Mouse (Mus musculus) embryonic facial prominence, embryonic 13.5 days (tissue): ENCODE measurements around the gene Pced1b. TPM values are rescaled to one million over a fixed set of nuclear protein-coding genes. Genes with fewer than 3 reads are reported as not detected.
"Not testable (repeated sequence)": the region's sequence is repeated elsewhere in the genome, so short reads cannot be mapped to it uniquely, and the experiment has no call there.

Experiments used
- ATAC-seq: fragments of 200-750 bp; cut with Nextera tagmentation; 2 replicates; pipeline ENCODE4 v1.8.0; 2017; ENCODE audit warnings: low read depth; ENCODE audit not compliant: insufficient number of reproducible peaks, insufficient read depth, low FRiP score, low TSS enrichment
- H3K27ac ChIP-seq: fragments of 300-500 bp; sonication (generic); 2 replicates; pipeline ENCODE4 v1.5.1; 2015; ENCODE audit warnings: moderate library complexity, mild to moderate bottlenecking, inconsistent platforms
- H3K27me3 ChIP-seq: fragments of 300-500 bp; sonication (generic); 2 replicates; pipeline ENCODE4 v1.6.1; 2015; ENCODE audit warnings: mild to moderate bottlenecking, inconsistent platforms
- H3K36me3 ChIP-seq: fragments of 300-500 bp; sonication (generic); 2 replicates; pipeline ENCODE4 v1.6.1; 2015; ENCODE audit warnings: mild to moderate bottlenecking, inconsistent platforms
- H3K4me1 ChIP-seq: fragments of 300-500 bp; sonication (generic); 2 replicates; pipeline ENCODE4 v1.6.1; 2015; ENCODE audit warnings: inconsistent platforms
- H3K4me2 ChIP-seq: fragments of 300-500 bp; sonication (generic); 2 replicates; pipeline ENCODE4 v1.6.1; 2015; ENCODE audit warnings: moderate library complexity, mild to moderate bottlenecking, inconsistent platforms
- H3K4me3 ChIP-seq: fragments of 300-500 bp; sonication (generic); 2 replicates; pipeline ENCODE4 v1.5.1; 2015; ENCODE audit warnings: mild to moderate bottlenecking, inconsistent platforms
- H3K9ac ChIP-seq: fragments of 300-500 bp; sonication (generic); 2 replicates; pipeline ENCODE4 v1.6.1; 2015; ENCODE audit warnings: mild to moderate bottlenecking, inconsistent platforms
- H3K9me3 ChIP-seq: fragments of 300-500 bp; sonication (generic); 2 replicates; pipeline ENCODE4 v1.6.1; 2016; ENCODE audit warnings: inconsistent platforms
- WGBS: fragments of 180-500 bp; shearing (Covaris S2); methylation state at CpG from one replicate; pipeline ENCODE4 v1.1.7; 2015; ENCODE audit warnings: mixed read lengths; 5-methylcytosine and 5-hydroxymethylcytosine counted together
- polyA plus RNA-seq: library from polyadenylated mRNA; unstranded; fragments of >200 nt; fragmentation: Nextera tagmentation; extraction: Ambion mirVana; gene quantifications from 2 replicates; pipeline ENCODE4 v1.2.1, GENCODE M21; 2015

Gene Pced1b
- polyA plus RNA-seq, 1 experiment from 2014 or later, result 3.3 TPM

DNA sequence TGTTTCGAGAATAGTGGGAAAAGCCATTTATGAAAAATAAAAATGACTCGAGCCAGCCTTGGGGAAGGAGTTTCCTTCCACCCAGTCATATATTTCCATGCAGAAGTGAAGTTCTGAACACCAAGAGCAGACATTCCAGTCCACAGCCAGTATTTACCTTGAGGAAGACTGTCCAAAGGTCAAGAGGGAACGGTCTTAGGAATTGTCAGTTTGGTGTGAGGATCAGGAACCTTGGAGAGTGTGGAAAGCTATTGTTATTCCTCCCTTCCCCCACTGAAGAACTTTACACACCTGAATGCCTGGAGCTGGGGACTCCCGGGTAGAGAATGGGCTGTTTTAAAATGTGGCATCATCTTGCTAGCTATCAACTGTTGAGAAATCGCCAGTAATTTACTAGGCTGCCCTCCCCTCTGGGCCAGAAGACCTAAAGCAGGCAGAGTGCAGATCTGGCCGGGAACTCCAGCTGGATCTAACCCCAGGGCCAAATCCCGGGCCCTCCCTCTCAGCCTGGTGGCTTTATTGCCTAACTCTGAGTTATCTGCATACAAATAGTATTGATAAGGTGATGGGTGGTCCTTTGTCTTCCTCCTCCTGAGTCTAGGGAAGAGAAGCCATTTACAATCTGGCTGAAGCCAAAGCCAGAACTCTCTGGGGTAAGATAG lies 129.3 kb downstream of the Pced1b start:
- 35% methylated on average over 7 of the region's 7 CpGs for WGBS
- no peak for ATAC-seq

DNA sequence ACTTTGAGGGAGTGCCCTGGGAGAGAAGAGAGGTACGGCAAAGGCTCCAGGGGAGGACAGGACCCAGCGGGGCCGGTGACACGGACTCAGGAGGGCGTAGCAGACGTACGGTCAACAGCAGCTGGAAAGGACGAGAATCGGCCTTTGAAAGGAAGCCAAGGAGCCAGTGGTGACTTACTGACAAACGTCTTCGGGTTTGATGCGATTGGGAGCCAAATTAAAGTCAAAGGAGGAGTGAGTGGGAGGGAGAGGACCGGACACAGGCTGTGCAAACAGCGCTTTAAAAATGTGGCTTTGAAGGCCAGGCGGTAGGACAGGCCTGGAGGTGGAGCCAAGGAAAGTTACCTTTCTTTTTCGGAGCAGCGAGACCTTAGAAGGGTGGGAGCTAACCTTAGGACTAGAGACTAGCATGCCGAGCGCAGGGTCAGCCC lies 129.9 kb downstream of the Pced1b start:
- no peak overlapping the region for H3K4me3 ChIP-seq
- H3K27ac ChIP-seq, result no peak overlapping the region
- H3K4me1 ChIP-seq, result peaks cover 11% of the 10 kb centered on the region
- peaks cover 16% of the 10 kb centered on the region for H3K27me3 ChIP-seq
- WGBS, result 28% methylated on average over 19 of the region's 19 CpGs
- ATAC-seq, result no peak
- H3K4me2 ChIP-seq, result peak overlapping the region; percentile 20; the same call in 1 of the 2 replicates
- H3K9ac ChIP-seq, result no peak overlapping the region
- no peaks in the 10 kb centered on the region for H3K36me3 ChIP-seq
- no peaks in the 10 kb centered on the region for H3K9me3 ChIP-seq

More for the DNA sequence above, 129.3 kb downstream of the Pced1b start:
- Histone ChIP-seq H3K4me2 (no peak overlapping the region), H3K27ac (no peak overlapping the region), H3K9ac (no peak overlapping the region), H3K36me3 (no peaks in the 10 kb centered on the region), H3K4me3 (no peak overlapping the region), H3K4me1 (peaks cover 11% of the 10 kb centered on the region), H3K27me3 (peaks cover 16% of the 10 kb centered on the region), H3K9me3 (no peaks in the 10 kb centered on the region)

GRCm38 (mm10) chr15:97378061-97378460 lies 131.2 kb downstream of the Pced1b start:
- H3K9ac ChIP-seq, result no peak overlapping the region
- 81% methylated on average over 4 of the region's 4 CpGs for WGBS
- no peak for ATAC-seq
- no peak overlapping the region for H3K4me3 ChIP-seq
- H3K4me1 ChIP-seq, result peaks cover 11% of the 10 kb centered on the region
- no peak overlapping the region for H3K4me2 ChIP-seq
- no peaks in the 10 kb centered on the region for H3K36me3 ChIP-seq
- peaks cover 16% of the 10 kb centered on the region for H3K27me3 ChIP-seq
- no peaks in the 10 kb centered on the region for H3K9me3 ChIP-seq
- no peak overlapping the region for H3K27ac ChIP-seq

- ATAC-seq, result no peak
- Histone ChIP-seq H3K4me3 (no peak overlapping the region), H3K4me2 (no peak overlapping the region), H3K4me1 (peaks cover 13% of the 10 kb centered on the region), H3K9me3 (no peaks in the 10 kb centered on the region), H3K27me3 (peaks cover 16% of the 10 kb centered on the region), H3K27ac (no peak overlapping the region), H3K9ac (no peak overlapping the region), H3K36me3 (no peaks in the 10 kb centered on the region)
- WGBS, result 76% methylated on average over 11 of the region's 12 CpGs
Measured at GRCm38 (mm10) chr15:97379489-97380304, 132.8 kb downstream of the Pced1b start.

- no peak overlapping the region for H3K4me2 ChIP-seq
- ATAC-seq, result no peak
- 0 out of 2 replicates have a peak, but pooled peaks cover under 1% of the 10 kb centered on the region for H3K27me3 ChIP-seq
- no peaks in the 10 kb centered on the region for H3K36me3 ChIP-seq
- H3K9ac ChIP-seq, result no peak overlapping the region
- WGBS, result 79% methylated on average over 3 of the region's 3 CpGs
- no peaks in the 10 kb centered on the region for H3K9me3 ChIP-seq
- H3K27ac ChIP-seq, result no peak overlapping the region
- no peak overlapping the region for H3K4me3 ChIP-seq
- peaks cover 6% of the 10 kb centered on the region for H3K4me1 ChIP-seq
Measured at GRCm38 (mm10) chr15:97382567-97382966, 135.7 kb downstream of the Pced1b start.

GRCm38 (mm10) chr15:97383523-97384141 lies 136.7 kb downstream of the Pced1b start:
- no peak overlapping the region for H3K27ac ChIP-seq

GRCm38 (mm10) chr15:97384170-97385018 lies 137.5 kb downstream of the Pced1b start:
- ATAC-seq, result no peak
- Histone ChIP-seq H3K27ac (no peak overlapping the region), H3K27me3 (no peaks in the 10 kb centered on the region), H3K36me3 (no peaks in the 10 kb centered on the region), H3K9ac (no peak overlapping the region), H3K4me1 (peaks cover 6% of the 10 kb centered on the region), H3K9me3 (no peaks in the 10 kb centered on the region), H3K4me3 (no peak overlapping the region), H3K4me2 (no peak overlapping the region)
- 92% methylated on average over 28 of the region's 28 CpGs for WGBS

More at GRCm38 (mm10) chr15:97383523-97384141, 136.7 kb downstream of the Pced1b start:
- no peak overlapping the region for H3K4me3 ChIP-seq
- 55% methylated on average over 14 of the region's 14 CpGs for WGBS
- H3K27me3 ChIP-seq, result no peaks in the 10 kb centered on the region
- H3K9me3 ChIP-seq, result no peaks in the 10 kb centered on the region
- ATAC-seq, result no peak
- H3K9ac ChIP-seq, result no peak overlapping the region
- peaks cover 6% of the 10 kb centered on the region for H3K4me1 ChIP-seq
- no peaks in the 10 kb centered on the region for H3K36me3 ChIP-seq
- H3K4me2 ChIP-seq, result no peak overlapping the region

GRCm38 (mm10) chr15:97385174-97385573 lies 138.3 kb downstream of the Pced1b start:
- 82% methylated on average over 10 of the region's 10 CpGs for WGBS
- not testable (repeated sequence) for H3K4me3 ChIP-seq, ATAC-seq, H3K36me3 ChIP-seq, H3K4me2 ChIP-seq, H3K9me3 ChIP-seq, H3K4me1 ChIP-seq, H3K9ac ChIP-seq, H3K27me3 ChIP-seq, H3K27ac ChIP-seq

- H3K27ac ChIP-seq, result no peak overlapping the region
- H3K9me3 ChIP-seq, result no peaks in the 10 kb centered on the region
- peaks cover 6% of the 10 kb centered on the region for H3K4me1 ChIP-seq
- H3K36me3 ChIP-seq, result no peaks in the 10 kb centered on the region
- H3K9ac ChIP-seq, result no peak overlapping the region
- WGBS, result 94% methylated on average over 6 of the region's 6 CpGs
- H3K4me2 ChIP-seq, result no peak overlapping the region
- H3K4me3 ChIP-seq, result no peak overlapping the region
- H3K27me3 ChIP-seq, result no peaks in the 10 kb centered on the region
- no peak for ATAC-seq
Measured at GRCm38 (mm10) chr15:97387793-97388192, 140.9 kb downstream of the Pced1b start.

- no peak overlapping the region for H3K9ac ChIP-seq
- H3K9me3 ChIP-seq, result no peaks in the 10 kb centered on the region
- H3K4me2 ChIP-seq, result no peak overlapping the region
- ATAC-seq, result no peak
- no peaks in the 10 kb centered on the region for H3K27me3 ChIP-seq
- no peaks in the 10 kb centered on the region for H3K4me1 ChIP-seq
- no peak overlapping the region for H3K27ac ChIP-seq
- no peak overlapping the region for H3K4me3 ChIP-seq
- WGBS, result 91% methylated on average over 4 of the region's 4 CpGs
- H3K36me3 ChIP-seq, result no peaks in the 10 kb centered on the region
Measured at GRCm38 (mm10) chr15:97389577-97389976, 142.7 kb downstream of the Pced1b start.

DNA sequence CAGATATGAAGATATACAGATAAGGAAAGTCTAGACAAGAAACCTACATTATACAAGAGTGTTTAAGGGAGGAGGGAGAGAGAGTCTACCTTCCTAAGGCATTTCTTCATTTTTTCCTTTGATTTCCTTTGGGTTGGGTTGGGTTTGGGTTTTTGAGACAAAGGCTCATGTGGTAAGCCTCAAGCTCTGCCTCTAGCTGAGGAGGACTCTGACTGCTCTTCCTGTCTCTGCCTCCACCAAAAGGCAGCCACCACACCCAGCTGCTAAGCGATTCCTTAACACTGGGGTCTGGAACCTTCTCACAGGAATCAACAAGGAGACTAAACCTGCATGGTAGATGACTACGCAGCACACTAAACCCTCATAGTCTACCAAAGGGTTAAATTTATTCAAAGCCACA lies 143.9 kb downstream of the Pced1b start:
- H3K36me3 ChIP-seq, result no peaks in the 10 kb centered on the region
- no peak overlapping the region for H3K4me2 ChIP-seq
- 93% methylated on average over 2 of the region's 2 CpGs for WGBS
- no peak for ATAC-seq
- H3K4me1 ChIP-seq, result no peaks in the 10 kb centered on the region
- H3K27me3 ChIP-seq, result no peaks in the 10 kb centered on the region
- no peaks in the 10 kb centered on the region for H3K9me3 ChIP-seq
- H3K4me3 ChIP-seq, result no peak overlapping the region
- H3K9ac ChIP-seq, result no peak overlapping the region
- H3K27ac ChIP-seq, result no peak overlapping the region
